Mouse (Mus musculus): ENCODE measurements around the gene Itga5. TPM values are rescaled to one million over a fixed set of nuclear protein-coding genes. Genes with fewer than 3 reads are reported as not detected.

The Itga5 gene
- polyA plus RNA-seq, 1 experiment from 2014 or later = 19.6 TPM

DNA sequence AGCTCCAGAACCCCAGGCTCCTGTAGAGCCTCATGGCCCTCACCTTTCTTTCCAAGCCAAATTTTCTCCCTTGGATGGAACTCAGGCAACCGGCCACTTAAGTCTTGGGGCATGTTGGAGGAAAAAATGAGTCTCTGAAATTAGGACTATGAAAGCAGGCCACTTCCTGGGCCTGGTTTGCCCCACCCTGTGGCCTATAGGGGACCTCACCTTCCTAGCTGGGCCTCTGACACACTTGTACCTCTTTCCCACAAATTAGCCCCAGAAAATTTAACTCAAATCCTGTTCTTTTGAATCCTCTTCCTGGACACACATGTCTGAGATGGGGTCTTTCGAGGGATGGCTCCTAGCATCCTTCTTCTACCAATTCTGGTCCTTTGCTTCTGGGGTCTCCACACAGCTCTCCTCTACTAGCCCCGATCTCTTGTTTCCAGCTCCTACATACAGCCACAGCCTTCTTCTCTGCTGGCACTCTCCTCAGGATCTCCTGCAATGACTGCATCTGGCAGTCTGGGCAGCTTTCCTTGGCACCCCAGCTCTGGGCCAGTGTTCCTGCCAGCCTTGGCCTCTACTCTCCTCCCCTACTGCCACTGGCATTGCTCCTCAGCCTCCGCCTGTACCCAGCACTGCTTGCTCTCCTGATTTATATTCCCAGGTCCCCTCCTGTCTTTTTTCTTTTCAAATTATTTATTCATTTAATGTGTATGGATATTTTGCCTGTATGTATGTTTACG, 6.5 kb downstream of the Itga5 start:
- H3K4me1 ChIP-seq (ENCODE audit: control insufficient read depth, low read depth, low read length) = peaks cover 51% of the 10 kb centered on the region
- H3K4me2 ChIP-seq (ENCODE audit: low read depth, low read length) = no peak overlapping the region
- no peak overlapping the region for H3K4me3 ChIP-seq (ENCODE audit: low read depth, low read length)
- no peaks in the 10 kb centered on the region for H3K27me3 ChIP-seq (ENCODE audit: control insufficient read depth, insufficient read depth, low read depth, low read length)
- no peaks in the 10 kb centered on the region for H3K9me3 ChIP-seq (replicated peaks; ENCODE audit: control insufficient read depth, low read length)
- H3K36me3 ChIP-seq (ENCODE audit: control insufficient read depth, insufficient read depth) = peaks cover 5% of the 10 kb centered on the region; the same call in 1 of the 2 replicates
- WGBS (ENCODE audit: insufficient replicate concordance) = 63% methylated on average over 5 of the region's 5 CpGs
- no peak overlapping the region; the same call in 1 of the 2 replicates for H3K27ac ChIP-seq (ENCODE audit: low read length)
- no peak for ATAC-seq (ENCODE audit: low read depth)
- no peak overlapping the region for H3K9ac ChIP-seq (ENCODE audit: low read depth, low read length)

DNA sequence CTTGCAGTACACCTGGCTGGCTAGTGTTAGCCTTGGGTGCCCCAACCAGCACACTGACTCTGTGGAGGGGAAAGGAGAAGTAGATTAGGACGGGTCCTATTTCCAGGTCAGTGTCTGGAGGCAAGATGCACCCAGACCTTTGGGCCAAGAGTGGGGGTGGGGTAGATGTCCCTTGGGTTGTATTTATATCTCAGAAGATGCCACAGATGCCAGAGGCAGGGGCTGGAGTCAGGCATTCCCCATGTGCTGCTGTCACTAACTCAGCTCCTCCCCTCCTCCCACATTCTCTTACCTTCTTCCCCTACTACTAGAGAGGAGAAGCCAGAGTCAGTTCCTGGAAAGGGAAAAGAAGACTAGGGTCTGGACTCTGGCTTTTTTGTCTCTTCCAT, 7.4 kb downstream of the Itga5 start:
- Histone ChIP-seq H3K9me3 (replicated peaks; ENCODE audit: control insufficient read depth, low read length) (no peaks in the 10 kb centered on the region), H3K36me3 (ENCODE audit: control insufficient read depth, insufficient read depth) (peaks cover 5% of the 10 kb centered on the region; the same call in 1 of the 2 replicates), H3K27ac (ENCODE audit: low read length) (no peak overlapping the region), H3K4me1 (ENCODE audit: control insufficient read depth, low read depth, low read length) (peaks cover 42% of the 10 kb centered on the region), H3K9ac (ENCODE audit: low read depth, low read length) (no peak overlapping the region), H3K4me2 (ENCODE audit: low read depth, low read length) (no peak overlapping the region), H3K27me3 (ENCODE audit: control insufficient read depth, insufficient read depth, low read depth, low read length) (no peaks in the 10 kb centered on the region), H3K4me3 (ENCODE audit: low read depth, low read length) (no peak overlapping the region)
- 37% methylated on average over 1 of the region's 1 CpGs for WGBS (ENCODE audit: insufficient replicate concordance)
- no peak for ATAC-seq (ENCODE audit: low read depth)

DNA sequence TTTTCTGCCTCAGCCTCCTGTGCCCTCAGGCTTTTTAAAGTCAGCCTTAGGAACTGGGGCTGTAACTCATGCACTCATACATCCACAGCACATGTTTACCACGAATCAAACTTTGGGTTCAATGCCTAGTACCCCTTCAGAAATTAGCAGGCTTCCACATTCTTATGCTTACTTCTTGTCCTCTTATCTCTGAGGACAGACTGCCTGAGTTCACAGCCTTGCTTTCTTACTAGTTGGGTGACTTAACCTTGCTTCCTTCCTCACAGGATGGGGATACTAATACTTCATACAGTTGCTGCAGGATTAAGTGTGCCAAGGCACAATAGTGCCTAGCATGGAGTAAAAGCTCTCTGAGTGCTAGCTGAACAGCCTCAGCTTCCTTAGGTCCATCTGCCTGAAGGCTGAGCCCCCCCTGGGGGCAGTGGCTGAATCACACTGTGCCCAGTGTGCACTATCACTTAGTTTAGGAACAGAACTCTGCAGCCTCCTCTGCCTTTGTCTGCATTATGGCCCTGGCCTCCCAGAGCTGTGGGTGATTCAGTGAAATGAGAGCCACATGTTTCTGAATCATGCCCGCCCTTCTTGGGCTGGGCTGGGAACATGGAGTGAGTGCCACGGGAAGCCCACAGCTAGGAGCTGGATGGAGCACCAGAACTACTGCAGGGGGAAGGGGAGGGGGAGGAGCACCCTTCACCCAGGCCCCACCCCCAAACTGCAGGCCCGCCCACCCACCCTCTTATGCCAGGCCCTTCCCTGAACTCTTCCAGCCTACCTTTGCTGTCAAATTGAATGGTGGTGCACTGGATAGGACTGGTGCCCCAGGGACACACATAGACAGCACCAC, 8.1 kb downstream of the Itga5 start:
- Histone ChIP-seq H3K4me1 (ENCODE audit: control insufficient read depth, low read depth, low read length) (peaks cover 37% of the 10 kb centered on the region), H3K4me3 (ENCODE audit: low read depth, low read length) (no peak overlapping the region), H3K9ac (ENCODE audit: low read depth, low read length) (no peak overlapping the region), H3K27ac (ENCODE audit: low read length) (no peak overlapping the region; the same call in 1 of the 2 replicates), H3K27me3 (ENCODE audit: control insufficient read depth, insufficient read depth, low read depth, low read length) (no peaks in the 10 kb centered on the region), H3K9me3 (replicated peaks; ENCODE audit: control insufficient read depth, low read length) (no peaks in the 10 kb centered on the region), H3K4me2 (ENCODE audit: low read depth, low read length) (no peak overlapping the region), H3K36me3 (ENCODE audit: control insufficient read depth, insufficient read depth) (peaks cover 9% of the 10 kb centered on the region; the same call in 1 of the 2 replicates)
- 15% methylated on average over 4 of the region's 4 CpGs for WGBS (ENCODE audit: insufficient replicate concordance)
- peak; percentile 9; the same call in 1 of the 2 replicates for ATAC-seq (ENCODE audit: low read depth)

DNA sequence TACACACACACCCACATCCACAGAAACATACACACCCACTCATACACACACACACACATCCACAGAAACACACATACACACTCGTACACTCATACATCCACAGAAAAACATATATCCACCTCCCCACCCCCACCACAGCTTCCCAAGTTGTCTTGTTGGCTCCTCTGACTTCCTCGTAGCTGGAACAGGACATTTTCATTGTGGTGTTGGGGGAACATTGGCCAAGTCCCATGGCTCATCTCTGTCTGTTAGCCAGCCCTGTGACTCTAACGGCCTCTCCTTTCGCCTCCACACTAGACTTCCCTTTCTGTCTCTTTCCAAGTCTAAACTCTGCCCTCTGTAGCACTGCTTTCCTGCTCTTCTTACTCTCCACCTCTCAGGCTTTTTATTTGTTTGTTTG, 8.7 kb downstream of the Itga5 start:
- Histone ChIP-seq H3K4me1 (ENCODE audit: control insufficient read depth, low read depth, low read length) (peaks cover 37% of the 10 kb centered on the region), H3K9me3 (replicated peaks; ENCODE audit: control insufficient read depth, low read length) (no peaks in the 10 kb centered on the region), H3K9ac (ENCODE audit: low read depth, low read length) (no peak overlapping the region), H3K4me2 (ENCODE audit: low read depth, low read length) (no peak overlapping the region), H3K27ac (ENCODE audit: low read length) (no peak overlapping the region; the same call in 1 of the 2 replicates), H3K4me3 (ENCODE audit: low read depth, low read length) (no peak overlapping the region), H3K36me3 (ENCODE audit: control insufficient read depth, insufficient read depth) (peaks cover 9% of the 10 kb centered on the region; the same call in 1 of the 2 replicates), H3K27me3 (ENCODE audit: control insufficient read depth, insufficient read depth, low read depth, low read length) (no peaks in the 10 kb centered on the region)
- WGBS (ENCODE audit: insufficient replicate concordance) = 55% methylated on average over 4 of the region's 4 CpGs
- ATAC-seq (ENCODE audit: low read depth) = no peak

- WGBS (ENCODE audit: insufficient replicate concordance) = 60% methylated on average over 4 of the region's 4 CpGs
- peaks cover 18% of the 10 kb centered on the region for H3K36me3 ChIP-seq (ENCODE audit: control insufficient read depth, insufficient read depth)
- no peak for ATAC-seq (ENCODE audit: low read depth)
These were observed 10.4 kb downstream of the Itga5 start for GRCm38 (mm10) chr15:103356130-103356529.

GRCm38 (mm10) chr15:103355420-103355819, 11.1 kb downstream of the Itga5 start:
- H3K27ac ChIP-seq (ENCODE audit: low read length) = no peak overlapping the region
- 76% methylated on average over 4 of the region's 4 CpGs for WGBS (ENCODE audit: insufficient replicate concordance)
- no peak for ATAC-seq (ENCODE audit: low read depth)
- H3K4me1 ChIP-seq (ENCODE audit: control insufficient read depth, low read depth, low read length) = peaks cover 21% of the 10 kb centered on the region
- no peak overlapping the region for H3K4me2 ChIP-seq (ENCODE audit: low read depth, low read length)
- no peaks in the 10 kb centered on the region for H3K27me3 ChIP-seq (ENCODE audit: control insufficient read depth, insufficient read depth, low read depth, low read length)
- no peak overlapping the region for H3K9ac ChIP-seq (ENCODE audit: low read depth, low read length)
- no peaks in the 10 kb centered on the region for H3K9me3 ChIP-seq (replicated peaks; ENCODE audit: control insufficient read depth, low read length)
- H3K36me3 ChIP-seq (ENCODE audit: control insufficient read depth, insufficient read depth) = peaks cover 23% of the 10 kb centered on the region
- no peak overlapping the region for H3K4me3 ChIP-seq (ENCODE audit: low read depth, low read length)

More at GRCm38 (mm10) chr15:103356130-103356529, 10.4 kb downstream of the Itga5 start:
- Histone ChIP-seq H3K9me3 (replicated peaks; ENCODE audit: control insufficient read depth, low read length) (no peaks in the 10 kb centered on the region), H3K4me3 (ENCODE audit: low read depth, low read length) (no peak overlapping the region), H3K27ac (ENCODE audit: low read length) (no peak overlapping the region), H3K27me3 (ENCODE audit: control insufficient read depth, insufficient read depth, low read depth, low read length) (no peaks in the 10 kb centered on the region), H3K9ac (ENCODE audit: low read depth, low read length) (no peak overlapping the region), H3K4me2 (ENCODE audit: low read depth, low read length) (no peak overlapping the region), H3K4me1 (ENCODE audit: control insufficient read depth, low read depth, low read length) (peaks cover 22% of the 10 kb centered on the region)

- Histone ChIP-seq H3K4me2 (ENCODE audit: low read depth, low read length) (no peak overlapping the region), H3K9ac (ENCODE audit: low read depth, low read length) (no peak overlapping the region), H3K36me3 (ENCODE audit: control insufficient read depth, insufficient read depth) (peaks cover 23% of the 10 kb centered on the region), H3K4me1 (ENCODE audit: control insufficient read depth, low read depth, low read length) (peaks cover 17% of the 10 kb centered on the region), H3K4me3 (ENCODE audit: low read depth, low read length) (no peak overlapping the region), H3K9me3 (replicated peaks; ENCODE audit: control insufficient read depth, low read length) (no peaks in the 10 kb centered on the region), H3K27me3 (ENCODE audit: control insufficient read depth, insufficient read depth, low read depth, low read length) (no peaks in the 10 kb centered on the region), H3K27ac (ENCODE audit: low read length) (no peak overlapping the region)
- no peak for ATAC-seq (ENCODE audit: low read depth)
- WGBS (ENCODE audit: insufficient replicate concordance) = 79% methylated on average over 2 of the region's 2 CpGs
These were observed 11.9 kb downstream of the Itga5 start for GRCm38 (mm10) chr15:103354690-103355089.

- Histone ChIP-seq H3K36me3 (ENCODE audit: control insufficient read depth, insufficient read depth) (peaks cover 30% of the 10 kb centered on the region), H3K4me1 (ENCODE audit: control insufficient read depth, low read depth, low read length) (peaks cover 7% of the 10 kb centered on the region), H3K9ac (ENCODE audit: low read depth, low read length) (no peak overlapping the region), H3K9me3 (replicated peaks; ENCODE audit: control insufficient read depth, low read length) (no peaks in the 10 kb centered on the region), H3K4me2 (ENCODE audit: low read depth, low read length) (no peak overlapping the region), H3K27me3 (ENCODE audit: control insufficient read depth, insufficient read depth, low read depth, low read length) (no peaks in the 10 kb centered on the region), H3K27ac (ENCODE audit: low read length) (no peak overlapping the region), H3K4me3 (ENCODE audit: low read depth, low read length) (no peak overlapping the region)
- WGBS (ENCODE audit: insufficient replicate concordance) = 79% methylated on average over 11 of the region's 11 CpGs
- ATAC-seq (ENCODE audit: low read depth) = no peak
These were observed 12.9 kb downstream of the Itga5 start for GRCm38 (mm10) chr15:103353511-103354256.

Measured in liver, embryonic 16.5 days (tissue).